Mouse (Mus musculus): ENCODE measurements at regions not wholly inside any gene's neighbourhood (a gene's known extent, or its start where the extent isn't known, plus 50 kb on each side); places are given as distances from the start of the nearest gene placed in this dataset.

- Histone ChIP-seq H3K36me3 (replicated peaks in 1 of 2; ENCODE audit: control insufficient read depth in 1 of 2, insufficient read depth in 1 of 2, low read length in 1 of 2) (no peaks in the 10 kb centered on the region), H3K4me1 (ENCODE audit: control insufficient read depth in 1 of 2, insufficient read depth in 2 of 2) (no peaks in the 10 kb centered on the region), H3K27ac (ENCODE audit: insufficient read depth, low read depth) (no peak overlapping the region), H3K79me2 (replicated peaks; ENCODE audit: control insufficient read depth, extremely low read depth, insufficient read depth, poor library complexity, severe bottlenecking) (no peaks in the 10 kb centered on the region), H3K4me2 (ENCODE audit: insufficient read depth, low read depth, poor library complexity, severe bottlenecking) (no peak overlapping the region), H3K27me3 (replicated peaks) (no peaks in the 10 kb centered on the region), H3K9me3 (replicated peaks; ENCODE audit: low read length) (no peaks in the 10 kb centered on the region), H3K9ac (ENCODE audit: insufficient read depth, low read depth) (no peak overlapping the region), H3K4me3 (replicated peaks in 1 of 3; ENCODE audit: low read depth in 2 of 3, low read length in 2 of 3, poor library complexity in 1 of 3) (no peak overlapping the region)
- no peak for TF ChIP-seq PAX5 (IDR thresholded peaks at IDR 0.05; ENCODE audit: low read length)
- TF ChIP-seq RCOR1 (conservative IDR thresholded peaks at IDR 0.05; ENCODE audit: low read depth, low read length) = no peak
- no peak for TF ChIP-seq RAD21 (IDR thresholded peaks at IDR 0.05; ENCODE audit: low read depth, low read length)
- no peak for TF ChIP-seq ZMIZ1 (IDR thresholded peaks at IDR 0.05; ENCODE audit: low read depth, low read length)
- no peak for TF ChIP-seq MAFK (IDR thresholded peaks at IDR 0.05; ENCODE audit: insufficient replicate concordance, low read length)
- in situ Hi-C loops (cut with MboI; ENCODE audit: low pct_ligation_motif_present, low pct_unique_long_range_greater_than_20kb, low sequenced_read_pairs) = no loop called here
- dilution Hi-C loops (cut with MboI; ENCODE audit: extremely low pct_ligation_motif_present, extremely low pct_unique_long_range_greater_than_20kb, low sequenced_read_pairs) = no loop called here
- DNase-seq (ENCODE audit: extremely low read depth) = no peak
Measured at GRCm38 (mm10) chr10:46373715-46374475, 796.3 kb downstream of the Hace1 start.

- in situ Hi-C loops (cut with MboI; ENCODE audit: low pct_ligation_motif_present, low pct_unique_long_range_greater_than_20kb, low sequenced_read_pairs) = no loop called here
- no peaks in the 10 kb centered on the region for H3K36me3 ChIP-seq (replicated peaks in 1 of 2; ENCODE audit: control insufficient read depth in 1 of 2, insufficient read depth in 1 of 2, low read length in 1 of 2)
- DNase-seq (ENCODE audit: extremely low read depth) = no peak
- H3K9ac ChIP-seq (ENCODE audit: insufficient read depth, low read depth) = no peak overlapping the region
- no peaks in the 10 kb centered on the region for H3K9me3 ChIP-seq (replicated peaks; ENCODE audit: low read length)
- no peak overlapping the region for H3K4me3 ChIP-seq (replicated peaks in 1 of 3; ENCODE audit: low read depth in 2 of 3, low read length in 2 of 3, poor library complexity in 1 of 3)
- no peak for TF ChIP-seq MXI1 (IDR thresholded peaks at IDR 0.05; ENCODE audit: low read depth, low read length)
- TF ChIP-seq MAFK (IDR thresholded peaks at IDR 0.05; ENCODE audit: insufficient replicate concordance, low read length) = peak; percentile 80
- dilution Hi-C loops (cut with MboI; ENCODE audit: extremely low pct_ligation_motif_present, extremely low pct_unique_long_range_greater_than_20kb, low sequenced_read_pairs) = no loop called here
- no peaks in the 10 kb centered on the region for H3K4me1 ChIP-seq (ENCODE audit: control insufficient read depth in 1 of 2, insufficient read depth in 2 of 2)
- H3K27ac ChIP-seq (ENCODE audit: insufficient read depth, low read depth) = no peak overlapping the region
- no peak overlapping the region for H3K4me2 ChIP-seq (ENCODE audit: insufficient read depth, low read depth, poor library complexity, severe bottlenecking)
- H3K27me3 ChIP-seq (replicated peaks) = no peaks in the 10 kb centered on the region
- no peaks in the 10 kb centered on the region for H3K79me2 ChIP-seq (replicated peaks; ENCODE audit: control insufficient read depth, extremely low read depth, insufficient read depth, poor library complexity, severe bottlenecking)
Measured at GRCm38 (mm10) chr10:46374646-46375045, 797.0 kb downstream of the Hace1 start.

DNA sequence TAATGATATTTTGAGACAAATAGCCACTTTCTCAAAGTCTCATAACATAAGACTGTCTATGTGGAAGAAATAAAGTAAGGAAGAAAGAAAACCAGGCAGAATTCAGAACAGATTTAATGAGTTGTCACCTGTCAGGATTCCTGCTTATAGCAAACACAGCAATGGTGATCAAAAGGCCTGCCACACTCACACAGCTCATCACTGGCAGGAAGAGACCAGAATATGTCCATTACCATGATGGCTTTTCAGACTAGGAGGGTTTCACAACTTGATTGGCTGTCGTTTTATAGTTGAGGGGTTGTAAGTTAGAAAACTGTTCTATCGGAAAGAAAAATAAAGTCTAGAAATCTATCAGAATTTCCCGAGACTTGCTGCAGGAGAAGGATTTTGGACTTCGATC, 819.5 kb downstream of the Hace1 start:
- dilution Hi-C loops (cut with MboI; ENCODE audit: extremely low pct_ligation_motif_present, extremely low pct_unique_long_range_greater_than_20kb, low sequenced_read_pairs) (no loop called here), in situ Hi-C loops (cut with MboI; ENCODE audit: low pct_ligation_motif_present, low pct_unique_long_range_greater_than_20kb, low sequenced_read_pairs) (no loop called here)
- H3K79me2 ChIP-seq (replicated peaks; ENCODE audit: control insufficient read depth, extremely low read depth, insufficient read depth, poor library complexity, severe bottlenecking) = no peaks in the 10 kb centered on the region
- no peaks in the 10 kb centered on the region for H3K36me3 ChIP-seq (replicated peaks in 1 of 2; ENCODE audit: control insufficient read depth in 1 of 2, insufficient read depth in 1 of 2, low read length in 1 of 2)
- TF ChIP-seq CTCF (conservative IDR thresholded peaks at IDR 0.05 in 1 of 2, IDR thresholded peaks at IDR 0.05 in 1 of 2; ENCODE audit: low read depth in 2 of 2, low read length in 2 of 2) (no peak), MAZ (IDR thresholded peaks at IDR 0.05; ENCODE audit: low read depth, low read length) (no peak), ETS1 (conservative IDR thresholded peaks at IDR 0.05; ENCODE audit: low read depth, low read length) (no peak), ZMIZ1 (IDR thresholded peaks at IDR 0.05; ENCODE audit: low read depth, low read length) (no peak)
- H3K27me3 ChIP-seq (replicated peaks) = no peaks in the 10 kb centered on the region
- H3K9me3 ChIP-seq (replicated peaks; ENCODE audit: low read length) = no peaks in the 10 kb centered on the region
- no peak for DNase-seq (ENCODE audit: extremely low read depth)
- H3K9ac ChIP-seq (ENCODE audit: insufficient read depth, low read depth) = no peak overlapping the region
- H3K4me2 ChIP-seq (ENCODE audit: insufficient read depth, low read depth, poor library complexity, severe bottlenecking) = no peak overlapping the region
- H3K4me1 ChIP-seq (ENCODE audit: control insufficient read depth in 1 of 2, insufficient read depth in 2 of 2) = peaks cover 5 to 36% of the 10 kb centered on the region in 2 experiments; a peak in 3 of 4 replicates
- H3K4me3 ChIP-seq (replicated peaks in 1 of 3; ENCODE audit: low read depth in 2 of 3, low read length in 2 of 3, poor library complexity in 1 of 3) = no peak overlapping the region
- H3K27ac ChIP-seq (ENCODE audit: insufficient read depth, low read depth) = no peak overlapping the region
